Mouse (Mus musculus): ENCODE measurements around the gene Nfatc4.

- no peak for TF ChIP-seq POLR2A (IDR thresholded peaks at IDR 0.05; ENCODE audit: low read depth, low read length)
- TF ChIP-seq CTCF (conservative IDR thresholded peaks at IDR 0.05; ENCODE audit: insufficient read depth, insufficient read length, low read depth, low read length), result no peak
Observed at GRCm38 (mm10) chr14:55829854-55830253, 6.9 kb downstream of the Nfatc4 start.

Measured in kidney, adult 2 months (tissue).